Mouse (Mus musculus): ENCODE measurements at regions not wholly inside any gene's neighbourhood (a gene's known extent, or its start where the extent isn't known, plus 50 kb on each side); places are given as distances from the start of the nearest gene placed in this dataset.
"Not testable (repeated sequence)": the region's sequence is repeated elsewhere in the genome, so short reads cannot be mapped to it uniquely, and the experiment has no call there.

DNA sequence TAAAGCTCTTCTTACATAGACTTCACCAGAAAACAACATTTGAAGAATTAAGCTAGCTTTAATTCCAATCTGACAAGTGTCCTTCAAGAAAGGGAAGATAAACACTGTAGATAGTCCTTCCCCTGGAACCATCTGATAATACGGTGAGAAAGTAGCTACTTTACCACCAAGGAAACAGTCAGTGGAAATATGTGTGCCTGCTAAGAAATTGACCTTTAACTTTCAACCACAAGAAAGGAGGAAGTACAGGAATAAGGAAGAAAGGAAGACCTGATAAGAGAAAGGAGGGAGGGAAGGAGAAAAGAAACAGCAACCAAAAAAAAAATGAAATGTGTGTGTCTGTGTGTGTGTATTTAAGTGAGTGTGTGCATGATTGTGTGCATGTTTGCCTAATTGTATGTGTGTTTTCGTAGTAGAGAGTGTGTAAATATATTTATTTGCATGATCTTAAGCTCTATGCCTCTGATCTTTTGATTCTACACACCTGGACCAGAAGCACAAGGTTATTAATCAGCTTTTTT is 831.3 kb downstream of the Pla2g4a start:
- no peak overlapping the region for H3K27ac ChIP-seq
- no peaks in the 10 kb centered on the region for H3K4me1 ChIP-seq (ENCODE audit: control insufficient read depth, insufficient read depth, low read length)
- no peak for DNase-seq
- TF ChIP-seq CTCF (IDR thresholded peaks at IDR 0.05) (no peak), POLR2A (IDR thresholded peaks at IDR 0.05; ENCODE audit: insufficient read depth, low read depth, low read length) (no peak), EP300 (IDR thresholded peaks at IDR 0.05; ENCODE audit: insufficient read depth, low read depth, low read length) (no peak)
- H3K36me3 ChIP-seq (ENCODE audit: control insufficient read depth, insufficient read depth, low read length), result no peaks in the 10 kb centered on the region
- intact Hi-C loops (cut with DNase I), result no loop called here
- no peak overlapping the region for H3K4me3 ChIP-seq
- no peak overlapping the region for H3K9ac ChIP-seq (ENCODE audit: low read depth, low read length)
- WGBS, result 45% methylated on average over 2 of the region's 2 CpGs
- no peaks in the 10 kb centered on the region for H3K27me3 ChIP-seq (ENCODE audit: control insufficient read depth, insufficient read depth, low read length)
- H3K79me2 ChIP-seq (replicated peaks; ENCODE audit: control insufficient read depth, insufficient read depth, low read length), result no peaks in the 10 kb centered on the region

- Histone ChIP-seq H3K9ac (ENCODE audit: low read depth, low read length) (no peak overlapping the region), H3K79me2 (replicated peaks; ENCODE audit: control insufficient read depth, insufficient read depth, low read length) (no peaks in the 10 kb centered on the region), H3K27me3 (ENCODE audit: control insufficient read depth, insufficient read depth, low read length) (no peaks in the 10 kb centered on the region), H3K4me3 (no peak overlapping the region), H3K27ac (no peak overlapping the region), H3K36me3 (ENCODE audit: control insufficient read depth, insufficient read depth, low read length) (no peaks in the 10 kb centered on the region), H3K4me1 (ENCODE audit: control insufficient read depth, insufficient read depth, low read length) (no peaks in the 10 kb centered on the region)
- DNase-seq, result no peak
- no peak for TF ChIP-seq CTCF (IDR thresholded peaks at IDR 0.05)
- intact Hi-C loops (cut with DNase I), result no loop called here
Measured at GRCm38 (mm10) chr1:149129138-149129537, 832.0 kb downstream of the Pla2g4a start.

DNA sequence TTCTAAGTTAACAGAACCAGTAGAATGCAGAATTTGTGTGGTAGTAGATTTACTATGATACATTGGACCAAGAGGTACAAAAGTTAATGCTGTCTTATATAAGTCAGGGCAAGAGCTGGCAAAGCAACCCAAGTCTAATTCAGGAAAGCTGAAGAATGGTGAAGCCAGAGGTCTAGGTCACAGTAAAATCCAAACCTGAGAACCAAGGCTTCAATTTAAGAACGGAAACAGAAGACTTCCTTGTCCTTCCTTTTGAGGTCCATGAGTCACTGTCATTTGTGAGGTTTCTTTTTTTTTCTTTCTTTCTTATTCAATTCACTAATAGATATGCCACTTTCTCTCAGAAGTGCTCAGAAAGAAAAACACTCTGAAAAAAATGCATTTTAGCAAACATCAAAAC is 833.4 kb downstream of the Pla2g4a start:
- H3K36me3 ChIP-seq (ENCODE audit: control insufficient read depth, insufficient read depth, low read length), result no peaks in the 10 kb centered on the region
- H3K4me1 ChIP-seq (ENCODE audit: control insufficient read depth, insufficient read depth, low read length), result no peaks in the 10 kb centered on the region
- TF ChIP-seq CTCF (IDR thresholded peaks at IDR 0.05) (no peak), EP300 (IDR thresholded peaks at IDR 0.05; ENCODE audit: insufficient read depth, low read depth, low read length) (no peak)
- H3K27ac ChIP-seq, result no peak overlapping the region
- no peaks in the 10 kb centered on the region for H3K27me3 ChIP-seq (ENCODE audit: control insufficient read depth, insufficient read depth, low read length)
- no peak for DNase-seq
- no peaks in the 10 kb centered on the region for H3K79me2 ChIP-seq (replicated peaks; ENCODE audit: control insufficient read depth, insufficient read depth, low read length)
- 53% methylated on average over 1 of the region's 1 CpGs for WGBS
- H3K4me3 ChIP-seq, result no peak overlapping the region
- intact Hi-C loops (cut with DNase I), result no loop called here
- H3K9ac ChIP-seq (ENCODE audit: low read depth, low read length), result no peak overlapping the region

DNA sequence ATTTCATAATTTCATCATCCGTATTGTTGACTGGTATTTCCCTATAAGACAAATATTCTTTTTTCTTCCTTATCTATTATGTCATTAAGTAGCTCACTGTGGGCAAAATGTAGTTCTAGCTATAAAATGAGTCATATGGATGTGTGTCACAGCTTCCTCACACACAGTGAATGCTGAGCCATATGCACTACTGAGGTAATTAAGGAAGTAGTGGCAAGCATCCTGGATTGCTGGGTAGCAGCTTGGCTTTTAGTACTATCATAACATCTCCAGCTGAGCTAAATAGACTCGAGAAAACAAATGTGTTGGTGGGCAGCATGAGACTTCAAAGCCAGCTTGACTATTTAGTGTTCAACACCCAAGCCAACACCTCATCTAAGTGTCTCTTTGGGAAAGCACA is 857.7 kb downstream of the Pla2g4a start:
- Histone ChIP-seq H3K4me1 (ENCODE audit: control insufficient read depth, insufficient read depth, low read length) (no peaks in the 10 kb centered on the region), H3K36me3 (ENCODE audit: control insufficient read depth, insufficient read depth, low read length) (no peaks in the 10 kb centered on the region), H3K4me3 (no peak overlapping the region), H3K27me3 (ENCODE audit: control insufficient read depth, insufficient read depth, low read length) (no peaks in the 10 kb centered on the region), H3K79me2 (replicated peaks; ENCODE audit: control insufficient read depth, insufficient read depth, low read length) (no peaks in the 10 kb centered on the region), H3K27ac (no peak overlapping the region), H3K9ac (ENCODE audit: low read depth, low read length) (no peak overlapping the region)
- no peak for DNase-seq
- whole genome bisulfite sequencing, result 59% methylated on average over 2 of the region's 2 CpGs
- no peak for TF ChIP-seq CTCF (IDR thresholded peaks at IDR 0.05)
- intact Hi-C loops (cut with DNase I), result no loop called here

DNA sequence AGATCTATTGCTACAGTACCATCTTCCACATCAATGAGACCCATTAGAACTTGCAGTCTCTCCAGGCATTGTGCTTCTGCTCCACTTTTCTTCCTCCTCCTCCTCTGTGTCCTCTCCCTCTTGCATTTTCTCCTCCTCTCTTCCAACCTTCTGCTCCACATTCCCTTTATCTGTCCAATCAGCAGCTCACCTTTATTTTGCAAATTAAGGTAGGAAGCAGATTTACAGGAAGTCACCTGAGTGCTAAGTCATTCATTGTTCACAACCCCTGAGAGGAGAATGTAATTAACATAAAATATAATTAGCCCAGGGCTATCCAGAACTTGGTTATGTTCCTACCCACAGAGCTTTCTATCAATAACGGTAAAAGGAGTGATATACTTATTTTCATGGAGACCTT is 863.7 kb downstream of the Pla2g4a start:
- Histone ChIP-seq H3K4me1 (ENCODE audit: control insufficient read depth, insufficient read depth, low read length) (no peaks in the 10 kb centered on the region), H3K36me3 (ENCODE audit: control insufficient read depth, insufficient read depth, low read length) (no peaks in the 10 kb centered on the region), H3K79me2 (replicated peaks; ENCODE audit: control insufficient read depth, insufficient read depth, low read length) (no peaks in the 10 kb centered on the region), H3K4me3 (no peak overlapping the region), H3K27ac (no peak overlapping the region), H3K27me3 (ENCODE audit: control insufficient read depth, insufficient read depth, low read length) (no peaks in the 10 kb centered on the region), H3K9ac (ENCODE audit: low read depth, low read length) (no peak overlapping the region)
- intact Hi-C loops (cut with DNase I), result no loop called here
- TF ChIP-seq CTCF (IDR thresholded peaks at IDR 0.05) (no peak), POLR2A (IDR thresholded peaks at IDR 0.05; ENCODE audit: insufficient read depth, low read depth, low read length) (no peak), EP300 (IDR thresholded peaks at IDR 0.05; ENCODE audit: insufficient read depth, low read depth, low read length) (no peak)
- 84% methylated on average over 1 of the region's 1 CpGs for WGBS
- DNase-seq, result no peak

DNA sequence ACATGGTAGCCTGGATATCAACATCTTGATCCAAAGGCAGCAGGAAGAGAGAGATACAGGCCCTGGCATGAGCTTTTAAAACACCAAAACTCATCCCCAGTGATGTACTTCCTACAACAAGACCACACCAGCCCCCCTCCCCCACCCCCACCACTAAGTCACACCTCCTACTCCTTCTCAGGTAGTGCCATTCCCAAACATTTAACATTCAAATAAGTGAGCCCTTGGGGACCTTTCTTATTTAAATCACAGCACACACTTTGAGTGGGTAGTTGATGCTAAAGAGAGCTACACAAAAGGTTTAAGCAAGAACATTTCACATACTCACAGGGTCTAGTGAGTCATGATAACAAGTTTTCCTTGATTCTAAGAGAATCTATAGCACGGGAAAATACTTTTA is 886.4 kb downstream of the Pla2g4a start:
- Histone ChIP-seq H3K4me3 (no peak overlapping the region), H3K4me1 (ENCODE audit: control insufficient read depth, insufficient read depth, low read length) (no peaks in the 10 kb centered on the region), H3K27me3 (ENCODE audit: control insufficient read depth, insufficient read depth, low read length) (no peaks in the 10 kb centered on the region), H3K36me3 (ENCODE audit: control insufficient read depth, insufficient read depth, low read length) (no peaks in the 10 kb centered on the region), H3K79me2 (replicated peaks; ENCODE audit: control insufficient read depth, insufficient read depth, low read length) (no peaks in the 10 kb centered on the region), H3K27ac (no peak overlapping the region), H3K9ac (ENCODE audit: low read depth, low read length) (no peak overlapping the region)
- no peak for DNase-seq
- WGBS, result 59% methylated on average over 1 of the region's 1 CpGs
- intact Hi-C loops (cut with DNase I), result no loop called here
- TF ChIP-seq CTCF (IDR thresholded peaks at IDR 0.05) (no peak), POLR2A (IDR thresholded peaks at IDR 0.05; ENCODE audit: insufficient read depth, low read depth, low read length) (no peak), EP300 (IDR thresholded peaks at IDR 0.05; ENCODE audit: insufficient read depth, low read depth, low read length) (no peak)

DNA sequence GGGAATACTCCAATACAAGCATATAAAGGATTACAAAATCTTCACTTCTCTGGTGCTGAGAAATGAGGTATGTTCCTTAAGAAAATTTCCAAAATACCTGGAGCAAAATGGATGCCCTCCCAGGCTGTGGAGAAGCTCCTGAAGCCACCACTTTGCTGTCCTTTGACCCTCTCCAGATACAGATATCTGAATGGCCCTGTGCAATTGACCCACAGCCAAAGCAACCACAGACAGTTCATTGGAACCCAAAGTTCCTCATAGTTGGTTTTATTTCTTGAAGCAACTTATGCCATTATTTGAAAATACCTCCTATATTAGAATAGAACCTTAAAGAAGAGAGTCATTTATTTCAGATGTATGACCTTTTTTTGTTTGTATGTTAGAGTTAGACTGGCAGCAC is 891.5 kb downstream of the Pla2g4a start:
- TF ChIP-seq EP300 (IDR thresholded peaks at IDR 0.05; ENCODE audit: insufficient read depth, low read depth, low read length), result no peak
- no peak for TF ChIP-seq POLR2A (IDR thresholded peaks at IDR 0.05; ENCODE audit: insufficient read depth, low read depth, low read length)
- no peak for TF ChIP-seq CTCF (IDR thresholded peaks at IDR 0.05)
- no peak for DNase-seq
- no peaks in the 10 kb centered on the region for H3K79me2 ChIP-seq (replicated peaks; ENCODE audit: control insufficient read depth, insufficient read depth, low read length)
- H3K36me3 ChIP-seq (ENCODE audit: control insufficient read depth, insufficient read depth, low read length), result no peaks in the 10 kb centered on the region
- H3K4me1 ChIP-seq (ENCODE audit: control insufficient read depth, insufficient read depth, low read length), result no peaks in the 10 kb centered on the region
- H3K4me3 ChIP-seq, result no peak overlapping the region
- intact Hi-C loops (cut with DNase I), result no loop called here
- no peak overlapping the region for H3K9ac ChIP-seq (ENCODE audit: low read depth, low read length)
- H3K27me3 ChIP-seq (ENCODE audit: control insufficient read depth, insufficient read depth, low read length), result no peaks in the 10 kb centered on the region
- H3K27ac ChIP-seq, result no peak overlapping the region

- 52% methylated on average over 3 of the region's 3 CpGs for WGBS
- intact Hi-C loops (cut with DNase I); H3K4me1 ChIP-seq (ENCODE audit: control insufficient read depth, insufficient read depth, low read length); H3K27ac ChIP-seq; DNase-seq; H3K9ac ChIP-seq (ENCODE audit: low read depth, low read length); H3K79me2 ChIP-seq (replicated peaks; ENCODE audit: control insufficient read depth, insufficient read depth, low read length); H3K36me3 ChIP-seq (ENCODE audit: control insufficient read depth, insufficient read depth, low read length); H3K4me3 ChIP-seq; H3K27me3 ChIP-seq (ENCODE audit: control insufficient read depth, insufficient read depth, low read length): not testable (repeated sequence)
Measured at GRCm38 (mm10) chr1:149063011-149063410, 898.1 kb downstream of the Pla2g4a start.
